Mouse (Mus musculus) c-Kit-positive CD71-negative TER-119-negative erythroid progenitor cells, embryonic 14.5 days (primary cell): ENCODE data around the gene Dusp15.
A peak's percentile ranks its signal among the peaks of the same experiment; 100 is the strongest.

Source experiments
- DNase-seq: peaks from one replicate; pipeline ENCODE4 v3.0.0-alpha.2; 2013; ENCODE audit warnings: low read depth

Gene Dusp15

DNA sequence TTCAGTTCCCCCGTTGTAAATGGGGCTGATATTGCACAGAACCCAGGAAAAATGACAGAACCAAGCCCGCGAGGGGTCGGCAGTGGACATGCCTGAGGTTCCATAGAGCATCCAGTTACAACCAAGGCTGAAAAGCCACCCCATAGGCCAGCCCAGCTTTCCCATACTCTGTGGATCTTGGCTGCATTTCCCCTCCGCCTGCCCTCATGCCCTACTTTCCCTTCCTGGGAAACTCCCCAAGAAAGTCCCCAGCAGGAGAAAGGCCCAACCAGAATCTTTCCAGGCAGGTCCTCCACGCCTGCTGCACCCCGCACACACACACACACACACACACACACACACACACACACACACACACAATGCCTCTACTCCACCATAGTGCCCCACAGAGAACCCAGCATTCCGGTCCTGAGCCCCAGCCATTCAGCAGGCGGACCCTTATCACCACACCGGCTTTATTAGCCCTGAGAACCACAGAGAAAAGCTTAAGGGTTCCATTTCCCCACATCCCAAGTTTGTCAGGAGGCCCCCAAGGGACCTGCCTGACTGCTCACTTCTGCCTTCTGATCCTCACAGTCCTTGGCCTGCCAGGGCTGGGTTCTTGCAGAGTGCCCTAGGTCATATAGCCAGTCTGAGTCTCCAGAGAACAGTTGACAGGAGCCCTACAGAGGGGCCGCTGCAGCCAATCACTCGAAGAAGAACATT lies 19.9 kb downstream of the Dusp15 start:
- DNase-seq, result no peak

DNA sequence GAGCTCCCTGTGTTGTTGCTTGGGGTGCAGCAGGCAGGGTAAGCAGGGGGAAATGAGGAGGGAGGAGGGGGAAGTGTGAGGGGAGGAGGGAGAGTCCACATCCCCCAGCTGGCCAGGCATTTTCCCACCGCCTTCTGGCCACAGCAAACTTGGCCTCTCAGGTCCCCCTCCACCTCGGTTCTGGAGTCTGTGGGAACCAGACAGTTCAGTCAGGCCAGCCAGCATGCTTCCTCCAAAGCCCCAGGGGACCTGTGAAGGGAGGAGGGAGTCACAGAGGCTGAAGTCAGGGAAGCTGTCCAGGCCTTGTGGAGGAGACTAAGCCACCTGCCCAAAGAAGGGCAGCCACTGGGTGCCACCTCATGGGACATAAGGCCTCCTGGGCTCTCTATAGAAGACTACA lies 21.2 kb downstream of the Dusp15 start:
- no peak for DNase-seq

DNA sequence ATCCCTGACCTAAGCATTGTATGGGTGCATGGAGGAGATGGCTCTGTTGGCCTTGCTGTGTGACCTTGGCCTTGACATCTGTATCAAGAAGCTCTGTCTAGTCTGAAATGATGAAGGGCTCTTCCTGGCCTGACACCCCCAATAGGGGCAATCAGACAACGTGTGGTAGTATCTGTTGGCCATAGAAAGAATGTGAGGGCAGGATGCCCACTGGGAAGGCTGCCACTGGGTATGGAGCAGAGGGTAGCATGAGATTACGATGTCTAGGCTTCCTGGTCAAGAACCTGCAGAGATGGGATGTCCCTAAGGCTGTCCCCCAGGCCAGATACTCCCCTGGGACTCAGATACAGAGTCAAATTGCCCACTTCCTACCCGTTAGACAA lies 22.5 kb downstream of the Dusp15 start:
- no peak for DNase-seq

DNA sequence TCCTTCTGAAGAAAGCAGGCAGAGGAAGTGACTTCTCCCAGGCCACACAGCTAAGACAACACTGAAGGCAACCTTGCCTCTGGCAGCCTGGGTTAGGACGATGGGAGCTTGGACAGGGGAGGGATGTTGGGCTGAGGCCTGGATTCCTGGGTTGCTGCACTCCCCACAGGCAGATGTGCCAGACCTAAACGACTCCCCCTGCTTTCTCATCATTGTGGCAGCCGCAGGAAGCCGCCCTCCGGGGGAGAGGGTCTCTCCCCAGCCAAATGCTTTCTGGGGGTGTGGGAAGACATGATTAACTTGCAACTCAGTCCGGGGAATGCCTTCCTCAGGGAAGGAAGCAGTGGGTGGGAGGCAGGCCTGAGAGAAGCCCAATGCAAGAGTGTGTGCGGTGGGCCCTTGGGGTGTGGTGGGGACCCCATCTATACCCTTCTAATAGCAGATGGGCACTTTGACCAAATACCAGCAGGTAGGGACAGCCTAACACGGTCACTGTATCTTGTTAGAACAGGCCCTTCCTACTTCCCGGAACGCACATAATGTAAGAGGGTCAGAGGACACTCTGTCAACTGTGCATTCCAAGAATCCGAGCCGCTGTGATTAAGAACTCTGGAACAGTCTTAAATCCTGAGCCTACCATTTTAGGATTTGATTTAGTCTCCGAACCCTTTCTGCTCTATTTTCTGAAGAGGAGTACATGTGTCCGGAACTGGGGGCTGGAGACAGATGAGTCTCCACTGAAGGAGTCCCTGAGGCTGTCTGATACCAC lies 23.1 kb downstream of the Dusp15 start:
- DNase-seq, result no peak

DNA sequence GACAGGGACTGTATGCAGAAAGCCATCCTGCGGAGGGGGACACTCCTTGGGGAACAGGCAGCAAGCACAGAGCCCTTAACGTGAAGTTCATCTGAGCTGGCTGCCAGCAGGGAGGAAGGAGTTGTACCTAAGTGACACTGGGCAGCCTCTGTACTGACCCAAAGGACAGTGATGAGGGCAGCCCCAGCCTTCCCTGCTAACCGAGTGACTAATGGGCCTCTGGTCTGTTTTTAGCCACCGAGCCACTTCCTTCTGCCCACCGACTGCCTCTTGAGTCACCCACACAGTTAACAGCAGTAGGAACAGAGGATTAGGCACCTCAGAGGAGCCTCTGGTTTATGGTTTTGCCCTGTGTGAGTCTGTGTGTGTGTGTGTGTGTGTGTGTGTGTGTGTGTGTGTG lies 24.1 kb downstream of the Dusp15 start:
- DNase-seq, result no peak

DNA sequence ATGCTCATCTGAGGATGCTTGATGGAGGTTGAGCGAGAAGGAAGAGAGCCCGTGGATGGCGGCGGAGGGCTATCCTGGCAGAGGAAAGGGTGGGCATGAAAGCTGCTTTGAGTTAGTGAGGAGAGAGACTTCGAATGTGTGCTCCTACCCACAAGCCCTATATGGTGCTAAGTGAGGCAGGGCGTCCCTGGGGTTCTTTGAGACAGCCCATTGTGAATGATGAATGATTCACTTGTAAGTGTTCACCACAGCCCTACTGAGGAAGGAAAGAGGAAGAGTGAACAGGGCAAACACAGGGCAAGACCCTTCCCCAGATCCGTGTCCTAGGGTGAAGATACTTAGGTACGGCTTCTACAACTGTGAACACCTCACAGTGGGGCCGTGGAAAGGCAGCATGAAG lies 24.6 kb downstream of the Dusp15 start:
- no peak for DNase-seq

DNA sequence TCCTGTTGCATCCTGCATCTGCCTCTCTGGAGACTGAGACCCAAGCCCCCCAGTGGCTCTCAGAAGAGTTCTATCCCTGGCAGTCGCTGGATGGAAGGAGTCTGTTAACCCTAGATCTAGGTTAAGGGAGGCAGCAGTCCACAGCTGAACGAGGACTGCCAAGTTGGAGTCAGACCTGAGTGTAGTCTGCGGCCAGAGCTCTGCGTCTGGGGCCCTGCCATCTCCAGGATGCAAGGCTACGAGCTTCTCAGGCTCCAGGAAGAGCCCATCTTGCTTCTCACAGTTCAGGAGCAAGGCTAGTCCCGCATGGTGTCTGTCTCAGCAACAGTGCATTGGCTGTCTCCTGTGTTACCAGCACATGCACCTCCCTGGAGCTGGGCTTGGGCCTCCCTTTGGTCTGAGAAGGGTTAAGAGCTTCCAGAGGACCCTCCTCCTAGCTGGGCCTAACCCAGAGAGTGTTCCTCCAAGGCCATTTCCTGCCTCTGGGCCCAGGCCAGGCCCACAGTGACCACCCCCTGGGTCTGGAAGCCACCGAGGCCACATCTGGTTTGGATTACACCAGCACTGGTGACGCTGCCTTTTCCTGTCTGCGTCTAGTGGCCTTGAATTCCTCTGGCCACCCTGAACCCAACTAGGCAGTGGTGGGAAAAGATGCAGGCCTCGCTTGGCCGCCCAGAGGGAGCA lies 26.2 kb downstream of the Dusp15 start:
- no peak for DNase-seq

DNA sequence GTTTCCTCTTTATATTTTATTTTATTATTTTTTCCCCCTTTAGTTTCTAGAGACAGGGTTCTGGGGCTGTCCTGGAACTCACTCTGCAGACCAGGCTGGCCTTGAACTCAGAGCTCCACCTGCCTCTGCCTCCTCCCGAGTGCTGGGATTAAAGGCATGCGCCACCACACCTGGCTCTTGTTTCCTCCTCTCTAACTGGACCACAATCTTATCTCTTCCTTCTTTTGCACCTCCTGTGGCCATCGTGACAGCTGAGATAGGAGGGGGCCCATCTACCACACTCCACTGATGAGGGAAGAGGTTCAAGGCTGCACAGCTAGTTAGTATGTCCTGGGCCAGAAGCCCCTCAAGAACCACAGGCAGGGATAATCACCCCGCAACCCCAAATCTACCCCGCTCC lies 27.0 kb downstream of the Dusp15 start:
- DNase-seq, result no peak

DNA sequence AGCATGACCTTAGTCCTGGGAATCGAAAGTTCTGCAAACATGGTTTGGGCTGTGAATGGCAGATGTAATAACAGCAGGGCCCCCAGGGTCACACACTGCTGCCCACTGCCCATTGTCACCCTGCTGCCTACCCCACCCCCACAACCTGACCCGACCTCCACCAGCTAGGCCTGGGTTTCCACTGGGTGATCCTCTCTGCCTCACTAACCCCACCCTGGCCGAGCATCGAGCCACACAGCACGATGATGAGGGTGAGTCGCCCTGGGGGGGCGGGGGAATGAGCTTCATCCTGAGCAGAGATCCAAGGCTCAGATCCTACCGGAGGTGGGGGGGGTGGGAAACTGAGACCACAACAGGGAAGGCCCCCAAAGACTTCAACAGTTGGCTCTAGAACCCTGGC lies 27.4 kb downstream of the Dusp15 start:
- no peak for DNase-seq

DNA sequence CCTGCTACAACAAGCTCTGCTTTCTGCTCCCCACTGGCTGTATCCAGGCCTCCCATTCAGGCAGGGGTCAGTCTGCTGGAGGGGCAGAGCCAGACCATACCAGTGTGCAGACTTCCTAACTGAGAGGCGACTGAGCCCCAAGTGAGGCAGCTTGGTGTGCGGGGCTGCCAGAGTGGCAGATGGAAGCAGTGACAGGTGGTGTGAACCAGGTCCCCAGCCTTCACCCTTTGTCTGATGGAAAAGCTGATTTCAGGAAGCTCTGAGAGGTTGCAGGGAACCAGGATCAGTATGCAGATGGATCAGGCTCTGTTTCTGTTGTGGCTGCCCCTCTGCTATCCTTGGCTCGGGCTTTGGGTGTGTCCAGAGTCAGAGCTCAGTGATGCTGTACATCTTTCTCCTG lies 27.9 kb downstream of the Dusp15 start:
- DNase-seq, result no peak

DNA sequence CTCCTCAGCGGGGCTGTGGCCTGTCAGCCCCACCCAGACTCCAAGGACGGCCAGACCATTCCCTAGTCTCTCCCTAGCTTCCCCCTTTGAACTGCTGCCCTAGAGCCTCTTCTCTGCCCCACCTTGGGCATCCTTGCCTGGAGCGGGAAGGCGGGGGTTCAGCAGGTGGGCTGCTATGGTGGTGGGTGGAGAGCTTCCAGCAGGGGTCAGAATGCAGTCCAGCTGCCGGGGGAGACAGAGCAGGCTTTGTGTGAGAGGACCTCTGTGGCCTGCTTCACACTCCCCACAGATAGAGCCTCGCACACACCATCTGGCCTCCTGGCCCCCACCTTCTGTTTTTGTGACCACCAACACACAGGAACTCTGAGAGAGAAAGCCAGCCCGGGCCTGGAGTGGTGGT lies 29.1 kb downstream of the Dusp15 start:
- no peak for DNase-seq

DNA sequence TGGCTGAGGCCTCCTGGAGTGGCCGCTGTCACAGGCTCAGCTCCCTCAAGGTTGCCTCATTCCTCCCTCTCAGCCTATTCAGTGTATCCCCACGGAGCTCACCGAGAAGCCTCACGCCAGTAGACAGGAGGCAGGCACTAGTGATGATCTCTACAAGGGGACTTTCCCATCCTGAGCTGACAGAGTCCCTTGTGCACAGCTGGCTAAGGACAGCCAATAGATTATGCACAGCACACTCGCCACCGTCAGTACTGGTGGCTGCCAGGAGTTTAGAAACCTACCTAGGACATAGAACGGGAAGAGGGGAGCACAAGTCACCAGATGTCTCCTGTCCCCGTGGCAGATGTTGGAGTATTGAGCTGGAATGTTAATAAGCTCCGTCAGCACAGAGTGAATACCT lies 33.8 kb downstream of the Dusp15 start:
- no peak for DNase-seq

DNA sequence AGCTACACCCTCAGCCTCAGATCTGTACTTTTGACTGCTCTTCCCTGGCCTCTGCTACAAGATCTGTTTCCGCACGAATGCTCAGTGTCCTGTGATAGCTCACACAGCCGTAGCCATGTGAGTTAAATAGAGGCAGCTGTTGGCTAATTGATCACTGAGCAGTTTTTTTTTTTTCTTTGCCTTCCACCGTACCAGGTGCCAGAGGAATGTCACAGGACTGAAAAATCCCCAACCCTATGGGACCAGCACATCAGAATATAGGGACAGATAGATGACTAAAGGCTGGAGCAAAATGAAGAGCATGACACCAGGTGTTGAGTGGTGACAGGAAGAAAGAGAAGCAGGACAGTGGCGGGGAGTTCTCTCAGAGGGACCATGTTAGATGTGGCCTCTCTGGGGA lies 35.4 kb downstream of the Dusp15 start:
- no peak for DNase-seq

DNA sequence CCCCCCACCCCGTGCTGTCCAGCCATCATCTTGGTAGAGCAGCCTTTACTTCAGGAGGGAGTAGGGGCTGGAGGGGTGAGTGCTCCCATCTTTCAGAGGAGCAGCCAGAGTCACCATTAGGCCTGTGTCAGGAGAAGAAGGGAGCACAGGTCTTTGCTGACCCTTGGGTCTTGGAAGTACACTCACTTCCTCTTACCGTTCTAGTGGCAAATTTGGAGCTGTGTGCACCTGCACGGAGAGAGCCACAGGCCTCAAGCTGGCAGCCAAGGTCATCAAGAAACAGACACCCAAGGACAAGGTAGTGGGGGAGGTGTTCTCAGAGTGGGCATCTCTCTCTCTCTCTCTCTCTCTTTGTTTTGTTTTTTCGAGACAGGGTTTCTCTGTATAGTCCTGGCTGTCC lies 36.0 kb downstream of the Dusp15 start:
- no peak for DNase-seq

DNA sequence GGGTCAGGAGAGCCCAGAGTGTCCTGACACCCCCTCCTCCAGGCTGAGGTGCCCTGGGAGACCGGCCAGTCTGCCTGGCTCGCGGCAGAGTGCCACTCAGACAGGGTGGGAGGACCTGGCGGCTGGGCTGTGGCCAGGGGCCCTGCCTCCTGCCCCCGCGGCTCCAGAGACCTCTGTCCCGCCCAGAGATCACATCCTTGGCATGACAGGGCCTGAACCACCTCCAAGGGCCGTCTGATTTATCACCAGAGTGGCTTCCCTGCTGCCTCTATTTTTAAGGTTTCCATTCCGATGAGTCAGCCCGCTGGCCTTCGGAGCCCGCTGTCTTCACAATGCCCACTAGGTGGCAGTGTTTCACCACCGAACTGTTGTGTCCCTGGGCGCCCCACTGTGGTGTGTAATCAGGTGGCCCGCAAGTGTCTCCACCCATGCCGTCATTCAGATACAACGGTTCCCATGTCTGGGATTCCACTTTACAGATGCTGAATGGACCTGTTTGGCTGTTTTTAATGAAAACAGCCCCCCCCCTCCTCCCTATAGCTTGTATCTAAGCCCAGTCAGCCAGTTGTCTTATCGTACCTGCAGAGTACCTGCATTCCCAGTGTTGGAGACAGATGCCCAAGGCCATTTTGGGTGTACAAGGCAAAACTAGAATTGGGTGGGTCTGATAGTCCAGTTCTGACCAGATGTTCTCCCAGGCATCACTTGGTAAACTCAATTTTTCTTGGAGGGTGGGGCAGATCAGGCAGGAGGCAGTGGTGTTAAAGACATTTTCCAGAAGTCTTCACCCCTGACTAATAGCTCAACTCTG lies 37.0 kb downstream of the Dusp15 start:
- peak; percentile 94 for DNase-seq

DNA sequence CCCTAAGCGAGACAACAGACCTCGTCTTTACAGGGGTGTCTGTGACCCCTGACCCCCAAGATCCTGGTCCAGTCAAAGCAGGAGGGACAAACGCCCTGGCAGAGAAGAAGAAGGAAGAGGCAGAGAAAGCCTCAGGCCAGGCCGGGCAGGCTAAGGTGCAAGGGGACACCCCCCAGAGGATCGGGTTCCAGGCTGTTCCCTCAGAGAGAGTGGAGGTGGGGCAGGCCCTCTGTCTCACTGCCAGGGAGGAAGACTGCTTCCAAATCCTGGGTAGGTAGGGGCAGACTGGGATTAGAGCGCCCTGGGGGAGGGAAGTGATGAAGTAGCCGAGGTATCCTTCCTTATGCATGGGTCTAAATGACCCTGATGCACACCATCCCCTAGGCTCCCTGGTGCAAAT lies 38.0 kb downstream of the Dusp15 start:
- DNase-seq, result no peak

DNA sequence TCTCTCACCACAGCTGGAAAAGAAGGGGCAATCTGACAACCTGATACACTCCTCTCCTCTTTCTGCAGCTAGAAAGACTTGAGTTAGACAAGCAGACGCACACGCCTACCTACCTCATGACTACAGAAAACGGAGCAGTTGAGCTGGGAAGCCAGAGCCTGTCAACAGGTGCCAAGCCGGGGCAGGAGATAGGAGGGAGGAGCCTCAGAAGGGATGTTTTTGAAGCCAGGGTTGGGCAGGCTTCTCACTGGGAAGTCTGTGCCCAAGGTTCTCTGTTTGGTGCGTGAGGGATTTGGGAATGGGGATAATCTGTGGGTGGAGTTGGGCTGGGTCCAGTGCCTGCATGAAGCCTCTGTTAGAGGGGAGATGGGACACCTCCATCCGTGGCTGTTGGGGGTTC lies 40.1 kb downstream of the Dusp15 start:
- DNase-seq, result no peak

DNA sequence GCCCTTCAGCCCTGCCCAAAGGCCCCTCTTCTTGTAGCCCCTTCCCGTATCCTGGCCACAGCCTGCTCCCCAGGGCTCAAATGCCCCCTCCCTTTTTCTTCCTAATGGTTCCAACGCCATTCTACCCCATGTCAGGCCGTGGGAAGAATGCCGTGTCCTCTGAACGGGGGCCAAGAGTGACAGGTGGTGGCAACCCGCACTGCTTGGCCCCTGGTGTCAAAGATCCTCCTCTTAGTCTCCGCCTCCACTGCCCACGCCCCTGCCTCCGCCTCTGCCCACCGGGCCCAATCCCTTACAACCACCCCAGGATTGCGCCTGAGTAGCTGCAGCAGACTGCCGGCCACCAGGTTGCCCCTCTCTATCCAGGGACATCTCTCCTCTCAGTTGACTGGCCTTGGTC lies 40.5 kb downstream of the Dusp15 start, which contains the start of gene Mylk2:
Mylk2 (plus strand) TSS at position 322 of the 400 bp plus-strand sequence.
- DNase-seq, result no peak

DNA sequence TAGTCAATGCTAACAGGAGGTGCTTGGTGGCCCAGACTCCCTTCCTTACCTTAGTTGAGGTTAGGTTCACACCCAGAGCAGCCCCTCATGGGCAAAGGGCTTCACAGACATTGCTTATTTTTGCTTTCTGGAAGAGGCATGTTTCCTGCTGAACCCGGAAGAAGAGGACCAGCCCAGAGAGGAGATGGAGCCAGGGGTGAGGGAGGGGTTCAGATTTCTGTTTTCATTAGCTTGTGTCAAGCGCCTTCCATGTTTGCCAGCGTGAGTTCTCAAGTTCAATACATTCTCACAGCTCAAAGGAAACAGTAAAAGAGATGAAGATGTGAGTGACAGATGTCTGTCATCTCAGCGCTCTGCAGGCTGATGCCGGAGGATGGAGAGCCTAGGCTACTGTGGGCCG lies 41.6 kb downstream of the Dusp15 start:
- no peak for DNase-seq

DNA sequence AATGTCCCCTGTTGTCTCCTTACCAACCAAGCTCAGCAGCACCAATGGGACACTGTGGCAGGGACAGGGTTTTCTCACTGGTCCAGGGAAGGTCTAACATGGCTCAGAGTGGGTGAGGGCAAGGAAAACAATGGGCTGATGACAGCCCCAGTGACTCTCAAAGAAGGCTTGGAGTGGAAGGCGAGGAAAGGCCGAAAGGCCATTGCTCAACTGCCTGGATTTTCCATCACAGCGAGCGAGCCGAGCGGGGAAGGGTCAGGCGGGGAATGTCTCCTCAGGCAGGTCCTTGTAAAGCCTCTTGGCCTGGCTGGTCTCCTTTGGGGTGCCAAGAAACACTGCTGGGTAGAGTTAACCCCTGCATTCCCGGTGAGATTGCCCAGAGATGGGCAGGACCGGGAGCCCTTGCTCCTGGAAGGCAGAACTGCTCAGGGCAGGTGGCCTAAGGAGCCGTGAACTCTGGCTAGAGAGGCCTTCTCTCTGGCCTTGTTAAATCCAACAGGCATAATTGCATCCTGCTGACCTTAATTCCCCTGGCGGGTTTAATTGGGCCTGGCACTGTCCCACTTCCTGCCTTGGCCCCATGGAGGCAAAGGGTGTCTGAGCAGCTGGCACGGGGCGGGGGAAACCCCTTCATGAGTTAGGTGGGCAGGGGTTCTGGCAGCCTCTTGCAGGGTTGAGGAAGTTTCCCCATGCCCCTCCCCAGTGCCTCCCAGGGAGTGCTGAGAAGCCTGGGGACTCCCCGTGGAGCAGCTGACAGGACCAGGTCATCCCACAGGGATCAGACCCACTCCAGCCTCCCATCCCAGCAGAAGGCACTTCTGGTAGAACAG lies 44.2 kb downstream of the Dusp15 start:
- DNase-seq, result no peak

DNA sequence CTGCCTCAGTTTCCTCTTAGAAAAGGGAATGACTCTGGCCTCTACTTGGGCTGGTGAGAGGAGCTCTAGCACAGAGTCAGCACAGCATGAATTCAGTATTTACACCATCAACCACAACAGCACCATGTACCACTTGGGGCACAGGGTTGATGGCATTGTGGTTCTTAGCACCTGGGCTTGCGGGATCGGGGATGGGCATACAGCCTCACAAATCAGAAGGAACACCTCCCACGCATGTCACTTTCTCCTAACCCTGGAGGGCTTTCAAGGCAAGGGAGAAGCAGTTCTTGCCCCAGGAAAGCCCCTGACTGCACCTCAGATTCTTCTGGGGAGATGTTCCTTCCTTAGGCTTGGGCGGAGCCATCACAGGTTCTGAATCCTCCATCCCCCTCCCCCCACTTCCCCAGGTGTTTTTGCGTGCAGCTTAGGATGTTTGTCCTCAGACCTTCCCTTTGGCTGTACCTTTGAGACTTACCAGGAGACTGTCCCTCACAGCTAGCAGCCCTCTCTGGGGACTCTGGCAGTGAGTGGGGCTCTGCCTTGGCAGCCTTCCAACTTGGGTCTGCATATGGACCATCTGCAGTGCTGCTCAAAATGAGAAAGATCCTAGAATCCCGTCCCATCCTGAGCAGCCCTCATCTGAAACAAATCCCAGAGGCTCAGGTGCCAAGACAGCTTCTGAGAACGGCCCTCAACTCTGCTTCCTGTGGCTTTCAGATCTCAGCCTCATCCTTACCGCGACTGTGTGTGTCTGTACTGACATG lies 45.0 kb downstream of the Dusp15 start:
- no peak for DNase-seq
